ENCODE assay signal across 8 mouse cellular contexts in the genomic region with DNA sequence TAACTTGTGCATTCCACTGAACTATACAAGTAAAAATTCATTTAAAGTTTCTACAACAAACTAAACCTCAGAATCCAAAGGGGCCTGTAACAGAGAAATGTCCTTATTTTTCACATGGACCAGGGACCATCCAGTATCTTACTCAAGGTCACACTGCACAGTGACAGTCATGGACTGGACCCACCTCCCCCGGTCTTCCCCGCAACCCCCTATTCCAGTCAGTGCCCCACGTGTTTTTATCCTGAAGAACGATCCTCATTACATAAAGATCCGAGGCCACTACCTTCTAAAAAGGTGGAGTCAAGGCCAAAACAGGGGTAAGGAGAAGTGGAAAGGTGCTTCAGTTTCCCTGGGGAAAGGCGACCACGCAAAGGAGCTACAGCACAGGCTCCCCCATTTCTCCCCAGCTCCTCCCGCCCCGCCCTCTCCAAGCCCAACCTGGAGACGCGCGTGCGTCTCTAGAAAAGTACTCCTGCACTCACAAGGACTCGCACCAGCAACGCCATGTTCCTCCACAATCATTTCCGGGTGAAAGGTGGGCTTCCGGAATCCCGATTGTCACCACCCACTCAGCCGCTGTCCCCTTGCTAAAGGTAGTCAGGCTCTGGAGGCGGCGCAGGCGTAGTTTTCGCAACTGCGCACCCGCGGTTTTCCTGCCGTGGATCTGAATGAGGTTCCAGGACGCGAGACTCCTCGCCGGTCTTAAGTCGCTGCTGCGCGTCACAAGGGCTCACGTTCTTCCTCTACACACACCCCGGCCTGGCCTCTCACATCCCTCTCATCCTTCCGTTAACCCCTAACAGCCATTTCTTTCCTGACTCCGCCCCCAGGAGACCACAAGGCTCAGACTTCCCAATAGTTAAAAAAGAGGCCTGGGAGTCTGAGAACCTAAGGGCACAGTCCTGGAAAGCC. TPM values are rescaled to one million over a fixed set of nuclear protein-coding genes. Genes with fewer than 3 reads are reported as not detected.
A peak's percentile ranks its signal among the peaks of the same experiment; 100 is the strongest.
DNase-seq lines count a peak whose midpoint lies in the region; ATAC-seq and TF ChIP-seq lines count a peak whose summit lies in the region.

A gene (minus strand): TSS at position 780 of the 912 bp plus-strand sequence.

- peak; percentile 73 for DNase-seq in G1E (ENCODE audit: low spot score)
- DNase-seq in cerebellum, adult 18-20 months = peak; percentile 91 to 95
- peak; percentile 96 for DNase-seq in forebrain, postnatal 0 days
- peak; percentile 93 for DNase-seq in heart, postnatal 4 days
- DNase-seq in layer of hippocampus, adult 8-10 months (ENCODE audit: low spot score in 2 of 2) = peak; percentile 94 to 95
- DNase-seq in ovary, adult 18-20 months (ENCODE audit: low spot score) = peak; percentile 88
- peak; percentile 93 for DNase-seq in thymus, postnatal 0 days (ENCODE audit: low spot score)

- no peaks in the 10 kb centered on the region for H3K27me3 ChIP-seq in G1E (ENCODE audit: insufficient read depth, low read length)
- H3K27me3 ChIP-seq in forebrain, postnatal 0 days (ENCODE audit: insufficient read depth, low read length) = no peaks in the 10 kb centered on the region
- no peaks in the 10 kb centered on the region for H3K27me3 ChIP-seq in lung, embryonic 15.5 days

- H3K4me2 ChIP-seq in forebrain, postnatal 0 days (ENCODE audit: low read depth) = peak within 1 kb of the TSS; percentile 77
- peak within 1 kb of the TSS; percentile 66 for H3K4me2 ChIP-seq in lung, embryonic 15.5 days

- WGBS in forebrain, postnatal 0 days = under 1% methylated on average over 38 of the region's 38 CpGs
- WGBS in lung, embryonic 15.5 days = under 1% methylated on average over 38 of the region's 38 CpGs

- peak within 1 kb of the TSS; percentile 63 for H3K9ac ChIP-seq in forebrain, postnatal 0 days
- peak within 1 kb of the TSS; percentile 53 for H3K9ac ChIP-seq in lung, embryonic 15.5 days

- peak within 1 kb of the TSS; percentile 86 for H3K27ac ChIP-seq in forebrain, postnatal 0 days (ENCODE audit: low read depth, low read length)
- H3K27ac ChIP-seq in lung, embryonic 15.5 days = peak within 1 kb of the TSS; percentile 87

- peaks cover 16% of the 10 kb centered on the region for H3K36me3 ChIP-seq in G1E (replicated peaks)
- H3K36me3 ChIP-seq in forebrain, postnatal 0 days (ENCODE audit: insufficient read depth) = no peaks in the 10 kb centered on the region
- 0 out of 2 replicates have a peak, but pooled peaks cover under 1% of the 10 kb centered on the region for H3K36me3 ChIP-seq in lung, embryonic 15.5 days

- peaks cover 32% of the 10 kb centered on the region for H3K4me1 ChIP-seq in G1E (ENCODE audit: insufficient read depth, low read depth, low read length)
- H3K4me1 ChIP-seq in forebrain, postnatal 0 days (ENCODE audit: insufficient read depth) = peaks cover 6% of the 10 kb centered on the region
- 0 out of 2 replicates have a peak, but pooled peaks cover 14% of the 10 kb centered on the region for H3K4me1 ChIP-seq in lung, embryonic 15.5 days

- no peaks in the 10 kb centered on the region for H3K9me3 ChIP-seq in G1E (replicated peaks)
- no peaks in the 10 kb centered on the region for H3K9me3 ChIP-seq in forebrain, postnatal 0 days (ENCODE audit: low read length)
- no peaks in the 10 kb centered on the region for H3K9me3 ChIP-seq in lung, embryonic 15.5 days

- TF ChIP-seq CTCF in G1E (IDR thresholded peaks at IDR 0.05; ENCODE audit: low read depth, low read length) = no peak
- no peak for TF ChIP-seq CTCF in forebrain, postnatal 0 days (IDR thresholded peaks at IDR 0.05; ENCODE audit: low read depth)

- H3K4me3 ChIP-seq in G1E (ENCODE audit: low read depth, low read length) = peak within 1 kb of the TSS; percentile 78
- H3K4me3 ChIP-seq in forebrain, postnatal 0 days (ENCODE audit: low read depth, low read length) = peak within 1 kb of the TSS; percentile 59
- H3K4me3 ChIP-seq in lung, embryonic 15.5 days = peak within 1 kb of the TSS; percentile 68

- peak; percentile 88 for ATAC-seq in G1E (ENCODE audit: extremely low read depth, insufficient number of reproducible peaks, low FRiP score, poor library complexity, severe bottlenecking)
- peak; percentile 98 for ATAC-seq in forebrain, postnatal 0 days
- peak; percentile 95 for ATAC-seq in lung, embryonic 15.5 days (ENCODE audit: borderline replicate concordance, extremely low read depth, low FRiP score, low TSS enrichment)

RNA-seq across cellular contexts. Expression of the gene that starts here (rescaled TPM):
- total RNA-seq in G1E (2014; fragmentation: Nextera tagmentation) (27.8 and 29.9 TPM in 2 replicates), G1E (2017) (35.8 and 39.1 TPM in 2 replicates)
- polyA plus RNA-seq in G1E (2012) = 4.2 TPM in 2 replicates
- 43.5 and 67.7 TPM in 2 replicates for total RNA-seq in forebrain, postnatal 0 days (2014; rRNA removed)
- polyA plus RNA-seq in forebrain, postnatal 0 days (2015; fragmentation: Nextera tagmentation; extraction: Ambion mirVana) = 55.9 and 63.0 TPM in 2 replicates
- 100 to 1,000 TPM; 149 to 164 TPM for total RNA-seq in heart, postnatal 4 days (2021)
- 10 to 100 TPM; 76.5 to 83.3 (median 78.3) TPM for total RNA-seq in layer of hippocampus, adult 8-10 months (2022)
- 65.9 and 75.6 TPM in 2 replicates for polyA plus RNA-seq in lung, embryonic 15.5 days (2015; fragmentation: Nextera tagmentation; extraction: Ambion mirVana)
- polyA plus RNA-seq in thymus, postnatal 0 days (2015; fragmentation: Nextera tagmentation; extraction: Ambion mirVana) = 56.9 and 58.2 TPM in 2 replicates

Comparison
In these comparisons a context has a peak if more than half of its experiments do, and no peak if none do; other contexts are left out.
1. Peak in every context shown above with its lines: DNase-seq, ATAC-seq, H3K4me3 ChIP-seq and H3K27ac ChIP-seq.
2. RNA of the gene that starts here (polyA plus RNA-seq): 65.9 to 75.6 TPM in lung, embryonic 15.5 days, 55.9 to 63.0 TPM in forebrain, postnatal 0 days and 56.9 to 58.2 TPM in thymus, postnatal 0 days; 4.2 TPM in G1E; every median in the first group is over 10 times any median in the second.